Mouse (Mus musculus) myocyte (in vitro differentiated cells): ENCODE measurements around the gene Cdk5rap3.

Experiments used
- CEBPB ChIP-seq: IDR thresholded peaks from 2 replicates; pipeline ENCODE4 v1.6.1; 2011; ENCODE audit warnings: mild to moderate bottlenecking, moderate library complexity; ENCODE audit not compliant: poor library complexity, insufficient read depth, severe bottlenecking
- E2F4 ChIP-seq: IDR thresholded peaks from one replicate; pipeline ENCODE4 v1.6.1; 2011; ENCODE audit warnings: mild to moderate bottlenecking, control low read depth, moderate library complexity; ENCODE audit not compliant: insufficient read depth
- MAX ChIP-seq: IDR thresholded peaks from one replicate; pipeline ENCODE4 v1.6.1; 2011; ENCODE audit warnings: low read depth, mild to moderate bottlenecking, control low read depth
- MYOD1 ChIP-seq, 3 experiments: IDR thresholded peaks; one replicate each; pipeline ENCODE4 v1.6.1; 2011; ENCODE audit warnings: control low read depth in 2 of 3, low read depth in 2 of 3, mild to moderate bottlenecking in 2 of 3, moderate library complexity in 1 of 3; ENCODE audit not compliant: insufficient read length in 2 of 3, control insufficient read depth in 1 of 3
- MYOG ChIP-seq, 3 experiments: IDR thresholded peaks; one replicate each; pipeline ENCODE4 v1.6.1; 2011; ENCODE audit warnings: control low read depth in 2 of 3, low read depth in 2 of 3, mild to moderate bottlenecking in 2 of 3; ENCODE audit not compliant: insufficient read length in 2 of 3, control insufficient read depth in 1 of 3, insufficient read depth in 1 of 3
- POLR2A ChIP-seq: IDR thresholded peaks from one replicate; pipeline ENCODE4 v1.6.1; 2011; ENCODE audit warnings: low read depth, mild to moderate bottlenecking, control low read depth, moderate library complexity; ENCODE audit not compliant: insufficient read length
- POLR2AphosphoS2 ChIP-seq: IDR thresholded peaks from one replicate; pipeline ENCODE4 v1.6.1; 2011; ENCODE audit warnings: low read depth, control low read depth; ENCODE audit not compliant: insufficient read length
- REST ChIP-seq: IDR thresholded peaks from one replicate; pipeline ENCODE4 v1.6.1; 2011; ENCODE audit warnings: mild to moderate bottlenecking, control low read depth, moderate library complexity; ENCODE audit not compliant: insufficient read depth, insufficient read length
- SRF ChIP-seq: IDR thresholded peaks from one replicate; pipeline ENCODE4 v1.6.1; 2011; ENCODE audit warnings: low read depth; ENCODE audit not compliant: control insufficient read depth, insufficient read length
- TCF12 ChIP-seq: IDR thresholded peaks from one replicate; pipeline ENCODE4 v1.6.1; 2011; ENCODE audit warnings: mild to moderate bottlenecking, control low read depth; ENCODE audit not compliant: poor library complexity, insufficient read depth, severe bottlenecking
- USF1 ChIP-seq: IDR thresholded peaks from one replicate; pipeline ENCODE4 v1.6.1; 2011; ENCODE audit warnings: low read depth, mild to moderate bottlenecking, control low read depth, moderate library complexity

DNA sequence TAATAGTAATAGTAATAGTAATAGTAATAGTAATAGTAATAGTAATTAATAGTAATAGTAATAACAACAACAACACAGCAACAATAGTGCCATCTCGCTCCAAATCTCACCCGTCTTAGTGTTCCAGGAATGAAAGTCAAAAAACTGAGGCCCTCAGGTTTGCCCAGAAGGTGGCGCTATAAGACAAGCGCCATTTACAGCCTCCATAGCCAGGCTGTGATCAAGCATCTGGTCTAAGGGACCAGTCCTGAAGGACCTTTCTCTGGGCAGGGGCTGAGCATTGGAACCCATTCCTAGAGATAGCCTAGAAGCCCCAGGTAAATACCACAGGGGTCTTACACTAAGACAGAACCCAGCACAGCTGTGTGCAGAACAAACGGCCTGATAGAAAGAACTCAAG is 49.1 kb downstream of the Cdk5rap3 start:
- no peak for TF ChIP-seq POLR2A
- no peak for TF ChIP-seq REST
- no peak for TF ChIP-seq POLR2AphosphoS2
- no peak for TF ChIP-seq USF1
- TF ChIP-seq MYOD1 (IDR thresholded peaks at IDR 0.05; ENCODE audit: control insufficient read depth in 1 of 3, insufficient read length in 2 of 3, low read depth in 2 of 3), result no peak
- TF ChIP-seq MAX, result no peak
- TF ChIP-seq SRF, result no peak
- no peak for TF ChIP-seq E2F4
- no peak for TF ChIP-seq MYOG (IDR thresholded peaks at IDR 0.05; ENCODE audit: control insufficient read depth in 1 of 3, insufficient read depth in 1 of 3, insufficient read length in 2 of 3, low read depth in 2 of 3)
- TF ChIP-seq CEBPB, result no peak
- no peak for TF ChIP-seq TCF12
